12 mouse cellular contexts compared by ENCODE assay signal in genomic region chr3:38433495-38434464, GRCm38 (mm10). TPM values are rescaled to one million over a fixed set of nuclear protein-coding genes. Genes with fewer than 3 reads are reported as not detected.
DNase-seq lines count a peak whose midpoint lies in the region; ATAC-seq and TF ChIP-seq lines count a peak whose summit lies in the region.
"Had no signal": no experiment of that assay in that cellular context is flagged by ENCODE, and none has a peak within 500 bp of the region (broad histone marks: within the 10 kb centered on the region; RNA-seq: fewer than 3 reads in every experiment).

No protein-coding gene starts in this region.

- no peaks in the 10 kb centered on the region for H3K36me3 ChIP-seq in forebrain, embryonic 13.5 days (ENCODE audit: poor library complexity, severe bottlenecking)

- no peak overlapping the region for H3K4me3 ChIP-seq in lung, adult 2 months (replicated peaks; ENCODE audit: extremely low read depth, low read depth, low read length)
- no peak overlapping the region for H3K4me3 ChIP-seq in forebrain, embryonic 13.5 days
- H3K4me3 ChIP-seq in gastrocnemius, adult 2 months: no peak overlapping the region
- H3K4me3 ChIP-seq: heart, adult 2 months; megakaryocyte, embryonic 14.5 days had no signal

- H3K4me2 ChIP-seq in forebrain, embryonic 13.5 days: no peak overlapping the region

- 47% methylated on average over 11 of the region's 11 CpGs for WGBS in lung, adult 2 months
- 10% methylated on average over 11 of the region's 11 CpGs for WGBS in forebrain, embryonic 13.5 days

- H3K4me1 ChIP-seq in lung, adult 2 months (ENCODE audit: control insufficient read depth, insufficient read depth, low read length): peaks cover 11% of the 10 kb centered on the region
- peaks cover 5% of the 10 kb centered on the region; the same call in 1 of the 2 replicates for H3K4me1 ChIP-seq in forebrain, embryonic 13.5 days
- H3K4me1 ChIP-seq: megakaryocyte, embryonic 14.5 days had no signal

- no peak for TF ChIP-seq CTCF in lung, adult 2 months (IDR thresholded peaks at IDR 0.05; ENCODE audit: insufficient read depth, low read length)
- no peak for TF ChIP-seq CTCF in gastrocnemius, adult 2 months (IDR thresholded peaks at IDR 0.05)

- H3K27me3 ChIP-seq in forebrain, embryonic 13.5 days: no peaks in the 10 kb centered on the region
- H3K27me3 ChIP-seq: CH12.LX; megakaryocyte, embryonic 14.5 days had no signal

- no peak for TF ChIP-seq POLR2A in lung, adult 2 months (IDR thresholded peaks at IDR 0.05; ENCODE audit: borderline replicate concordance, extremely low read depth, low read depth, low read length)

- ATAC-seq in forebrain, embryonic 13.5 days: peak; percentile 67

- H3K9me3 ChIP-seq in forebrain, embryonic 13.5 days (replicated peaks): no peaks in the 10 kb centered on the region

- H3K27ac ChIP-seq in forebrain, embryonic 13.5 days: no peak overlapping the region
- no peak overlapping the region for H3K27ac ChIP-seq in gastrocnemius, adult 2 months
- H3K27ac ChIP-seq: heart, adult 2 months had no signal

- DNase-seq in lung, adult 18-20 months: peak; percentile 18 to 37
- DNase-seq in lung, adult 2 months: no peak
- DNase-seq in lung, postnatal 10 days: peak; percentile 26
- DNase-seq in retina, embryonic 14.5 days (ENCODE audit: low spot score): peak; percentile 38
- no peak for DNase-seq in gastrocnemius, adult 2 months
- DNase-seq in cerebellum, adult 18-20 months: no peak
- no peak for DNase-seq in B cell, adult 2 months
- DNase-seq: heart, adult 2 months; kidney, postnatal 36 days had no signal

- H3K9ac ChIP-seq in forebrain, embryonic 13.5 days: no peak overlapping the region

- intact Hi-C loops in gastrocnemius, adult 2 months (cut with DNase I): no loop called here

RNA-seq across cellular contexts. Expression of gene Ankrd50, which starts 50.9 kb away (rescaled TPM):
- 49.2 and 56.4 TPM in 2 replicates for polyA plus RNA-seq in lung, adult 2 months (2012; rRNA removed)
- polyA plus RNA-seq in forebrain, embryonic 13.5 days (2015; fragmentation: Nextera tagmentation; extraction: Ambion mirVana): 19.9 and 21.8 TPM in 2 replicates
- total RNA-seq in gastrocnemius, adult 2 months (2021): 10 to 100 TPM in 1 of 2 experiments, 1 to 10 TPM in 1; 7.8 to 11.9 TPM

Comparison
In these comparisons a context has a peak if more than half of its experiments do, and no peak if none do; other contexts are left out.
1. DNase-seq: peak in lung, adult 18-20 months (2 of 2), lung, postnatal 10 days (single experiment) and retina, embryonic 14.5 days (single experiment); none in lung, adult 2 months (single experiment), gastrocnemius, adult 2 months (single experiment), cerebellum, adult 18-20 months (0 of 2) and B cell, adult 2 months (0 of 2).